Mouse (Mus musculus) mouse embryonic stem cell (cell line): Measurements from ENCODE around the gene Zfp740.

Experiments used
- in situ Hi-C, 2 experiments: fragments of 300-500 bp; cut with MboI; formaldehyde crosslinking; loops; 1 replicate in 1 of 2; 3 replicates in 1 of 2; pipeline ENCODE4 v1.14.3; 2019 to 2020; ENCODE audit warnings: low sequenced_read_pairs in 2 of 2, low pct_unique_long_range_greater_than_20kb in 1 of 2, mixed read lengths in 1 of 2; ENCODE audit not compliant: unreplicated experiment in 1 of 2

The Zfp740 gene

GRCm38 (mm10) chr15:102188096-102188495 lies 15.0 kb upstream of the Zfp740 start:
- in situ Hi-C loops, result loop anchor here in 1 of 2 experiments (5.0 kb wide), 1 partner anchor 34 kb away; no protein-coding TSS in a partner anchor

- in situ Hi-C loops, result loop anchor here in 1 of 2 experiments (5.0 kb wide), 1 partner anchor 33 kb away; no protein-coding TSS in a partner anchor
Measured at GRCm38 (mm10) chr15:102188883-102189282, 14.2 kb upstream of the Zfp740 start.

- in situ Hi-C loops, result no loop called here
Measured at GRCm38 (mm10) chr15:102191699-102192098, 11.3 kb upstream of the Zfp740 start.

- in situ Hi-C loops, result no loop called here
Measured at GRCm38 (mm10) chr15:102192271-102192812, 10.7 kb upstream of the Zfp740 start.

- in situ Hi-C loops, result no loop called here
Measured at GRCm38 (mm10) chr15:102192820-102193386, 10.1 kb upstream of the Zfp740 start.

- in situ Hi-C loops, result no loop called here
Measured at GRCm38 (mm10) chr15:102193652-102194051, 9.4 kb upstream of the Zfp740 start.

- in situ Hi-C loops, result no loop called here
Measured at GRCm38 (mm10) chr15:102194439-102194838, 8.6 kb upstream of the Zfp740 start.

GRCm38 (mm10) chr15:102195373-102195772 lies 7.7 kb upstream of the Zfp740 start:
- in situ Hi-C loops, result no loop called here

GRCm38 (mm10) chr15:102198841-102199240 lies 4.2 kb upstream of the Zfp740 start:
- in situ Hi-C loops, result no loop called here

GRCm38 (mm10) chr15:102203835-102204381 lies 859 bp downstream of the Zfp740 start:
- in situ Hi-C loops, result no loop called here

GRCm38 (mm10) chr15:102204674-102205505 lies 1.8 kb downstream of the Zfp740 start, which contains the start of gene Csad:
TSS of gene Csad (minus strand) at chr15:102204724.
- in situ Hi-C loops, result no loop called here

GRCm38 (mm10) chr15:102205779-102206178 lies 2.7 kb downstream of the Zfp740 start:
- in situ Hi-C loops, result no loop called here

GRCm38 (mm10) chr15:102207351-102207750 lies 4.3 kb downstream of the Zfp740 start:
- in situ Hi-C loops, result no loop called here

- in situ Hi-C loops, result no loop called here
Measured at GRCm38 (mm10) chr15:102208092-102208561, 5.1 kb downstream of the Zfp740 start.

- in situ Hi-C loops, result no loop called here
Measured at GRCm38 (mm10) chr15:102209114-102209513, 6.1 kb downstream of the Zfp740 start.

GRCm38 (mm10) chr15:102210816-102211215 lies 7.8 kb downstream of the Zfp740 start:
- in situ Hi-C loops, result no loop called here

- in situ Hi-C loops, result no loop called here
Measured at GRCm38 (mm10) chr15:102211895-102212294, 8.8 kb downstream of the Zfp740 start.

GRCm38 (mm10) chr15:102214132-102214531 lies 11.1 kb downstream of the Zfp740 start:
- in situ Hi-C loops, result no loop called here

GRCm38 (mm10) chr15:102215624-102216023 lies 12.6 kb downstream of the Zfp740 start:
- in situ Hi-C loops, result no loop called here
